Mouse (Mus musculus) lung, postnatal 0 days (tissue): ENCODE measurements at regions not wholly inside any gene's neighbourhood (a gene's known extent, or its start where the extent isn't known, plus 50 kb on each side); places are given as distances from the start of the nearest gene placed in this dataset.

Source experiments
- ATAC-seq: fragments of 200-750 bp; cut with Nextera tagmentation; 2 replicates; pipeline ENCODE4 v1.8.0; 2017; ENCODE audit warnings: moderate library complexity
- DNase-seq: peaks from one replicate; pipeline ENCODE4 v3.0.0-alpha.2; 2016; ENCODE audit warnings: low spot score
- H3K27ac ChIP-seq: fragments of 300-500 bp; sonication (generic); 2 replicates; pipeline ENCODE4 v1.5.1; 2014; ENCODE audit warnings: antibody characterized with exemption, mild to moderate bottlenecking, low read length, mixed read lengths
- H3K27me3 ChIP-seq: fragments of 300-500 bp; sonication (generic); replicated peaks from 2 replicates; pipeline ENCODE4 v1.6.1; 2014; ENCODE audit warnings: low read length, mixed read lengths; ENCODE audit not compliant: insufficient read depth
- H3K36me3 ChIP-seq: fragments of 300-500 bp; sonication (generic); 2 replicates; pipeline ENCODE4 v1.6.1; 2014; ENCODE audit warnings: low read length, mixed read lengths; ENCODE audit not compliant: insufficient read depth
- H3K4me1 ChIP-seq: fragments of 300-500 bp; sonication (generic); 2 replicates; pipeline ENCODE4 v1.6.1; 2014; ENCODE audit warnings: antibody characterized with exemption, low read depth, low read length, mixed read lengths; ENCODE audit not compliant: insufficient read depth
- H3K4me2 ChIP-seq: fragments of 300-500 bp; sonication (generic); replicated peaks from 2 replicates; pipeline ENCODE4 v1.6.1; 2014; ENCODE audit warnings: low read depth, mild to moderate bottlenecking, low read length, moderate library complexity, mixed read lengths
- H3K4me3 ChIP-seq: fragments of 300-500 bp; sonication (generic); 2 replicates; pipeline ENCODE4 v1.5.1; 2014; ENCODE audit warnings: low read depth, low read length
- H3K9ac ChIP-seq: fragments of 300-500 bp; sonication (generic); replicated peaks from 2 replicates; pipeline ENCODE4 v1.6.1; 2014; ENCODE audit warnings: low read depth, mild to moderate bottlenecking
- H3K9me3 ChIP-seq: fragments of 300-500 bp; sonication (generic); 2 replicates; pipeline ENCODE4 v1.6.1; 2016; ENCODE audit warnings: low read length, mixed read lengths
- CTCF ChIP-seq: IDR thresholded peaks from 2 replicates; pipeline ENCODE4 v1.5.1; 2016; ENCODE audit warnings: antibody characterized with exemption, mild to moderate bottlenecking
- EP300 ChIP-seq: IDR thresholded peaks from 2 replicates; pipeline ENCODE4 v1.6.1; 2016; ENCODE audit warnings: antibody characterized with exemption, mild to moderate bottlenecking, control low read depth
- WGBS: fragments of 180-500 bp; shearing (Covaris S2); extraction: QIAGEN DNeasy Blood & Tissue Kit; methylation state at CpG from one replicate; pipeline ENCODE4 v1.1.7; 2014; 5-methylcytosine and 5-hydroxymethylcytosine counted together

DNA sequence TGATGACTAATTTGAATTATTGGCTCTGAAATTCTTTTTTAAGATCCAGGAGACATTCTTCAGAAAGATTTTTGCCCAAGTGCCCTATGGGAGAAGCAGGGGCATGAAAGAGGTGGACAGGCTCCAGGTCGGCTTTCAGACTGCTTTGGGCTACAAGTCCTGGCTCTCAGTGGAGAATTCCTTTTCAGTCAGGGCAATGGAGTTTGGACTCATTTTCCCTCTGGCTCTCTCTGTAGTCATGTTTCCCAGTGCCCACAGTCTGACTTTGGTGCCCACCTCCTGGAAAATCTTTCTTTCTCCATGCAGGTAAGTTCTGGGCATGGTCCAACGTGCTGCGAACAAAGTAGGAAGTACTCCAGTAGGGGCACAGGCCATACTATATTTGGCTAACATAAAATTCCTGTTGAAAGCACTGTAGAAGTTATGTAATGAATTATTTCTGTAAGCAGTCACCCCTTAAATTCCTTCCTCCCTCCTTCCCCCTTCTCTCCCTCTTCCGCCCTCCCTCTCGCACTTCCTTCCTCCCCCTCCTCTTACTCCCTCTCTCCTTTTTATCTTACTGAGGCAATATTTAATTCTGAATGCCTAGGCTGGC is 57.7 kb upstream of the Tcf21 start:
- Histone ChIP-seq H3K4me3 (no peak overlapping the region), H3K4me2 (no peak overlapping the region), H3K4me1 (peaks cover 9% of the 10 kb centered on the region; the same call in 1 of the 2 replicates), H3K36me3 (no peaks in the 10 kb centered on the region), H3K9me3 (no peaks in the 10 kb centered on the region), H3K9ac (no peak overlapping the region), H3K27ac (no peak overlapping the region), H3K27me3 (no peaks in the 10 kb centered on the region)
- TF ChIP-seq EP300: no peak
- TF ChIP-seq CTCF: no peak
- DNase-seq: peak; percentile 63
- WGBS: 33% methylated on average over 5 of the region's 5 CpGs
- ATAC-seq: peak; percentile 43

DNA sequence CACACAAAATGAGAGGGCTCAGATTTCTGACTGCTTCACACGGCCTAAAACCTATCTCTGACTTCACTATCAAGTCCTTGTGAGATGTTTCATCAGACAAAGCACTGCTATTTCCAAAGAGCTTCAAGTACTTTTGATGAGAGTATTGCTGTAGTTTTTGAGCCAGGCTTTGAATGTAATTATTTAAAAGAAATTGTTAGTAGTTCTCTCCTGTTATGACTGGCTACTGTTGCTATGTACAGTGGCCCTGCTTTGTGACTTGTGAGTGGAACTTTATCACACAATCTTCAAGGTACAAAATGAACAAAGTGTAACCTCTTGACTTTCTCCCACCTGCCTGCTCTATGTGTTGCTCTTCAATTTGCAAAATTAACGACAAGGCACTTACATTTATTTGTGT is 57.1 kb upstream of the Tcf21 start:
- no peak overlapping the region for H3K9ac ChIP-seq
- no peak overlapping the region for H3K4me3 ChIP-seq
- H3K4me2 ChIP-seq: no peak overlapping the region
- peaks cover 11% of the 10 kb centered on the region; the same call in 1 of the 2 replicates for H3K4me1 ChIP-seq
- no peaks in the 10 kb centered on the region for H3K9me3 ChIP-seq
- no peaks in the 10 kb centered on the region for H3K27me3 ChIP-seq
- H3K36me3 ChIP-seq: no peaks in the 10 kb centered on the region
- ATAC-seq: peak; percentile 63
- DNase-seq: peak; percentile 63
- no peak overlapping the region for H3K27ac ChIP-seq
- WGBS: 44% methylated on average over 2 of the region's 2 CpGs
- TF ChIP-seq EP300 (no peak), CTCF (no peak)

DNA sequence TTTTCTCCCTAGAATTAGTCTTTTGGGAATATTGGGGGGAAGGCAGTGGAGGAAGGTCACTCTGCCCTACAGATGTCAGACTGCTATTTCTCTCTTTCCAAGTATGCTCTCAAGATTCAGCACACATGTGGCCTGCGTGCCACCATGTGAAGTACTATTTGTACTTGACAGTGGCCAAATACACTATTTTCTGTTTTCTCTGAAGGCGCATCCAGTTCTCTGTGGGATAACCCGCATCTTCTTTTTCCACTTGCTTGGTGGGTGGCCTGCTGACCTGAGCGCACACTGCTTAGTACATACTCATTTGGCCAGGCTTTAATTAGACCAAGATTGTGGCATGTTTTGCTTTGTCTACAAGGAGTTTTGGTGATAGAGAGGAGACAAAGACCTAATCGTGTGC is 55.7 kb upstream of the Tcf21 start:
- Histone ChIP-seq H3K4me1 (peaks cover 11% of the 10 kb centered on the region; the same call in 1 of the 2 replicates), H3K27ac (no peak overlapping the region), H3K36me3 (no peaks in the 10 kb centered on the region), H3K4me3 (no peak overlapping the region), H3K9ac (no peak overlapping the region), H3K9me3 (no peaks in the 10 kb centered on the region), H3K27me3 (no peaks in the 10 kb centered on the region), H3K4me2 (no peak overlapping the region)
- TF ChIP-seq CTCF (no peak), EP300 (no peak)
- DNase-seq (no peak), ATAC-seq (no peak)
- 74% methylated on average over 5 of the region's 5 CpGs for WGBS

DNA sequence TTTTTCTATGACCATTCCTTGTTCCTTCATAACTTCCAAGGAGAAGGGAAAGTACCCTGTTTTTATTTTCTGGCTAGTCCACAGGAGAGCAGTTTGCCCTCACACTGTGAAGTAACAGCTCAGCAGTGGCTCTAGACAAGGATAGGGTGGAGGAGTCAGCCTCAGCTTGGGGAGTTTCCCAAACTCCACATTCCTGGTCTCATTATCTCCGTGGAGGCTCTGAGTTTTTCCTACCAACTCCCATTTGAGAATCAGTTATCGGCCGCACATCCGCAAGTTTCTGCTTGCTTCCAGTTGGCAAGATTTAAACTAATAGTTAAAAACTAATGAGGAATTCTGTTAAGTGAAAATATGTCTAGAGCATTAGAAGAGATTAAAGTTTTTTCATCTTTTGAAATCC is 55.2 kb upstream of the Tcf21 start:
- 50% methylated on average over 4 of the region's 4 CpGs for WGBS
- H3K4me3 ChIP-seq: no peak overlapping the region
- H3K9me3 ChIP-seq: no peaks in the 10 kb centered on the region
- H3K4me1 ChIP-seq: peaks cover 11% of the 10 kb centered on the region; the same call in 1 of the 2 replicates
- H3K4me2 ChIP-seq: no peak overlapping the region
- no peak overlapping the region for H3K27ac ChIP-seq
- no peaks in the 10 kb centered on the region for H3K27me3 ChIP-seq
- ATAC-seq (no peak; the same call in 1 of the 2 replicates), DNase-seq (no peak)
- no peaks in the 10 kb centered on the region for H3K36me3 ChIP-seq
- no peak for TF ChIP-seq EP300
- no peak for TF ChIP-seq CTCF
- no peak overlapping the region for H3K9ac ChIP-seq
